Mouse (Mus musculus) cerebellum, adult 2 months (tissue): ENCODE results near the gene Olfr714. TPM values are rescaled to one million over a fixed set of nuclear protein-coding genes. Genes with fewer than 3 reads are reported as not detected.
"Not testable (repeated sequence)": the region's sequence is repeated elsewhere in the genome, so short reads cannot be mapped to it uniquely, and the experiment has no call there.

Source experiments
- DNase-seq, 2 experiments: peaks; one replicate each; pipeline ENCODE4 v3.0.0; 2021
- H3K27ac ChIP-seq: fragments of 200-500 bp; 2 replicates; pipeline ENCODE4 v1.5.1; 2012; ENCODE audit warnings: low read length, control low read depth, inconsistent platforms; ENCODE audit not compliant: insufficient read depth
- H3K27me3 ChIP-seq: fragments of 200-500 bp; 2 replicates; pipeline ENCODE4 v1.6.1; 2012; ENCODE audit warnings: inconsistent platforms, mild to moderate bottlenecking, low read length, moderate library complexity; ENCODE audit not compliant: control insufficient read depth, insufficient read depth
- H3K4me1 ChIP-seq: fragments of 200-500 bp; 2 replicates; pipeline ENCODE4 v1.6.1; 2011; ENCODE audit warnings: low read length; ENCODE audit not compliant: control insufficient read depth, insufficient read depth
- H3K4me3 ChIP-seq: fragments of 200-500 bp; replicated peaks from 2 replicates; pipeline ENCODE3; 2011; ENCODE audit warnings: mild to moderate bottlenecking, low read depth, low read length, control low read depth; ENCODE audit not compliant: insufficient read depth
- CTCF ChIP-seq: fragments of 200-500 bp; IDR thresholded peaks from 2 replicates; pipeline ENCODE4 v1.5.1; 2011; ENCODE audit warnings: low read depth, mild to moderate bottlenecking, control low read depth, low read length, moderate library complexity, borderline replicate concordance; ENCODE audit not compliant: insufficient read depth
- POLR2A ChIP-seq: fragments of 200-500 bp; IDR thresholded peaks from 2 replicates; pipeline ENCODE4 v1.6.1; 2011; ENCODE audit warnings: low read length, control low read depth, borderline replicate concordance; ENCODE audit not compliant: insufficient read depth
- WGBS: fragments of 180-500 bp; shearing (Covaris S2); methylation state at CpG from one replicate; pipeline ENCODE4 v1.1.7; 2018; 5-methylcytosine and 5-hydroxymethylcytosine counted together
- polyA plus RNA-seq: library from polyadenylated mRNA; depleted of rRNA; stranded (reverse); fragments of >200 nt; gene quantifications from 2 replicates; pipeline ENCODE4 v1.2.3, GENCODE M21; 2012; rRNA removed

The Olfr714 gene
- not detected in 2 replicates for polyA plus RNA-seq

DNA sequence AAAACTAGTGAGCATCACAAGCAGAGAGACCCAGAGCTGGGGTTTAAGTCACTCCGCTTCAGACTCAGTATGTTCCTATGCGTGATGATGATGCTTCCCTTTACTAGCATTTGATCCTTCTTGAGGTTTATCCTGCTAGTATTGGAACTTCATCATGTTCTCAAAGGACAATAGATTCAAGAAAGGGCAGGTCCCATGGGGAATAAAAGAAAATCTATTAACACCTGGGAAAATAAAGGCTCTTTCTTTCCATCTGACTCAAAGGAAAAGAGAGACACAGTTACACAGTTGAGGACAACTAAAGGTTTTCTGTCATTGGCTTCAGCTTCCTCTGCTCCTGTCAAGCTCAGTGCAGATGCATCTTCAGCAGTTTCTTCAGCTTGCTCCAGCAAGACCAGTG, at the start of gene Olfr714:
Gene Olfr714 (plus strand): TSS at position 301 of the 400 bp plus-strand sequence.
- Histone ChIP-seq H3K27ac (no peak within 1 kb of the TSS), H3K4me1 (no peaks in the 10 kb centered on the region), H3K4me3 (no peak within 1 kb of the TSS), H3K27me3 (no peaks in the 10 kb centered on the region)
- TF ChIP-seq CTCF: no peak
- DNase-seq: no peak
- 93% methylated on average over 2 of the region's 2 CpGs for WGBS

GRCm38 (mm10) chr7:107030874-107031273, 39.9 kb upstream of the Olfr714 start, which contains the start of gene Olfr713:
Gene Olfr713, plus strand, starts transcription at chr7:107031174.
- DNase-seq: no peak
- 98% methylated on average over 1 of the region's 1 CpGs for WGBS
- no peak within 1 kb of the TSS for H3K27ac ChIP-seq
- H3K4me3 ChIP-seq: no peak within 1 kb of the TSS
- TF ChIP-seq CTCF (no peak), POLR2A (no peak)
- H3K27me3 ChIP-seq: no peaks in the 10 kb centered on the region
- H3K4me1 ChIP-seq: no peaks in the 10 kb centered on the region

GRCm38 (mm10) chr7:107039934-107040563, 30.7 kb upstream of the Olfr714 start:
- no peak overlapping the region for H3K4me3 ChIP-seq
- no peaks in the 10 kb centered on the region; the same call in 1 of the 2 replicates for H3K4me1 ChIP-seq
- TF ChIP-seq CTCF: no peak
- no peak for TF ChIP-seq POLR2A
- 68% methylated on average over 2 of the region's 2 CpGs for WGBS
- no peak overlapping the region for H3K27ac ChIP-seq
- no peak for DNase-seq
- H3K27me3 ChIP-seq: no peaks in the 10 kb centered on the region

DNA sequence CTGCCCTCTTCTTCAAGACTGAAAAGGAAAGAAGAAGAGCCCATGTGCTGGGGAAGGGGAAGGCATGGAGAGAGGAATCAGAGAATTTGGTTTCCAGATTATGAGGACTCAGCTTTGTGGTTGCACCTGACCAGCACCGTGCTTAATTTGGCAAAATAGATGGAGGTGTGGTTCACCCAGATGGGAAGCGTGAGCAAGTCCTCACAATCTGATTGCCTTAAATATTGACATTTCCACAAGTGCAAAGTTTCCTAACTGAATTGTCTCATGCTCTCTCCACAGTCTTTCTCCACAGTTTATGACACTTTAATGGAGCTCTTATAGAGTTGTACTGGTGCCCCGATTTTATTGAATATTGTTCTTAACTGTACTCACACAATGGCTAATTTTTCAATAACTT, 27.6 kb upstream of the Olfr714 start:
- no peak for TF ChIP-seq CTCF
- no peak for TF ChIP-seq POLR2A
- no peaks in the 10 kb centered on the region for H3K27me3 ChIP-seq
- H3K4me3 ChIP-seq: no peak overlapping the region
- no peak overlapping the region for H3K27ac ChIP-seq
- no peak for DNase-seq
- WGBS: 84% methylated on average over 3 of the region's 3 CpGs
- no peaks in the 10 kb centered on the region; the same call in 1 of the 2 replicates for H3K4me1 ChIP-seq

DNA sequence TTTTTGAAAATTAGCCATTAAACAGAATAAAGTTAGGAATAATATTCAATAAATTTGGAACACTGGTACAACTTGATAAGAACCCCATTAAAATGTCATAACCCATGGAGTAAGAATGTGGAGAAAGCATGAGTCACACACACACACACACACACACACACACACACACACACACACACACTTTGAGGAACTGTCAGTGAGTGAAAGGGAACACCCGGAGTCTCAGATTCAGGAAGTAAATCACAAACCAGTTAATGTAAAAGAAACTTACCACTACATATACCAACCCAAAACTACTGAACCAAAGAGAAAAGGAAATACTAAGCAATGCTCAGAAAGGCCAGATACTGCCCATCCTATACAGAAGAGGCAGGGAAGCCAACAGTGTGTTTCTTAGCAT, 26.4 kb upstream of the Olfr714 start:
- TF ChIP-seq CTCF: no peak
- TF ChIP-seq POLR2A: no peak
- no peaks in the 10 kb centered on the region; the same call in 1 of the 2 replicates for H3K4me1 ChIP-seq
- no peaks in the 10 kb centered on the region for H3K27me3 ChIP-seq
- 72% methylated on average over 1 of the region's 1 CpGs for WGBS
- DNase-seq: no peak
- H3K4me3 ChIP-seq: no peak overlapping the region
- no peak overlapping the region for H3K27ac ChIP-seq

GRCm38 (mm10) chr7:107045833-107046232, 24.9 kb upstream of the Olfr714 start:
- no peak for TF ChIP-seq POLR2A
- TF ChIP-seq CTCF: no peak
- DNase-seq: no peak
- WGBS: 1% methylated on average over 5 of the region's 5 CpGs
- Histone ChIP-seq H3K27ac (no peak overlapping the region), H3K4me1 (no peaks in the 10 kb centered on the region; the same call in 1 of the 2 replicates), H3K4me3 (no peak overlapping the region), H3K27me3 (no peaks in the 10 kb centered on the region)

DNA sequence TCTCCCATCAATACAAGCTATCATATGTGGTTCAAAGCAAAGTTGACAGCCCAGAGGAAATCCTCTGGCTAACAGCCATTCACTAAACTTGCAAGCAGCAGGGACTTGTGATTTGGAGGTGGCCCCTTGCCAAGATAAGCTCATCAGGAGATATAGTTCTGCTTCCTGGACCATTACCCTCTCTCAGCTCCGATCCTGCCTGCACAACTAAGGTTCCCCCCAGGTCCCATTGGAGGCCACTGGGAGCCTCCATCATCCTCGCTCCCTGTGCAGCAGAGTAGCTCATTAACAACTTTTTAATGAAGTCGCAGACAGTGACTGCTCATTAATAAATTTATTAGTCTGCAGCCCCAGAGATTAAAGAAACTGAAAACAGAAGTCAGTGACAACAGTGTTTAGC, 23.2 kb upstream of the Olfr714 start:
- H3K27ac ChIP-seq: no peak overlapping the region
- no peak overlapping the region for H3K4me3 ChIP-seq
- no peaks in the 10 kb centered on the region for H3K4me1 ChIP-seq
- TF ChIP-seq CTCF (no peak), POLR2A (no peak)
- DNase-seq: no peak
- WGBS: 21% methylated on average over 3 of the region's 3 CpGs
- no peaks in the 10 kb centered on the region for H3K27me3 ChIP-seq

DNA sequence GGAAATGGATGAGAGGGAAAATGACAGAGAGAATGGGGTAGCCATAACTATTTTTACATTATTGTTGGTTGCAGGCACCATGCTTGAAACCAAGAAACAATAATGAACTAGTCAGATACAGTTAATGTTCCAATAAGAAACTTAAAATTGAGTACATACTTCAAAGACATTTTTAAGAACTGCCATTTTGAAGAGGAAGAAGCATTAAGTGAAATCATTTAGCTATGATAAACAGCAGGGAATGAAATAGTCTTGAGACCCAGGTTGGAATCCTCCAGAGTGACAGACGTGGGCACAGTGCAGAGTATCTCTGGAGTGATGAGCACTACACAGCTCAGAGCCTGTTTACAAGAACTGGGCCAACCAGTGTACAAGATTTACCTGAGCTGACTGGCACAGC, 22.1 kb downstream of the Olfr714 start, which contains the start of gene Olfr17:
Gene Olfr17 (plus strand): TSS at position 301 of the 400 bp plus-strand sequence.
- TF ChIP-seq CTCF (no peak), POLR2A (no peak)
- DNase-seq: no peak
- Histone ChIP-seq H3K27me3 (no peaks in the 10 kb centered on the region), H3K4me3 (no peak within 1 kb of the TSS), H3K27ac (no peak within 1 kb of the TSS), H3K4me1 (no peaks in the 10 kb centered on the region)
- 38% methylated on average over 1 of the region's 1 CpGs for WGBS

GRCm38 (mm10) chr7:107110269-107110668, 39.5 kb downstream of the Olfr714 start, which contains the start of gene Olfr715b:
Gene Olfr715b, minus strand, starts transcription at chr7:107110369.
- not testable (repeated sequence) for DNase-seq, H3K4me1 ChIP-seq, H3K4me3 ChIP-seq, H3K27ac ChIP-seq, H3K27me3 ChIP-seq
- 73% methylated on average over 2 of the region's 2 CpGs for WGBS
